Mouse (Mus musculus) kidney, embryonic 15.5 days (tissue): ENCODE measurements at regions not wholly inside any gene's neighbourhood (a gene's known extent, or its start where the extent isn't known, plus 50 kb on each side); places are given as distances from the start of the nearest gene placed in this dataset.

Experiments
- ATAC-seq: fragments of 200-750 bp; cut with Nextera tagmentation; replicated peaks from 2 replicates; pipeline ENCODE4 v1.8.0; 2017; ENCODE audit warnings: moderate TSS enrichment; ENCODE audit not compliant: low FRiP score
- H3K27ac ChIP-seq: fragments of 300-500 bp; sonication (generic); 2 replicates; pipeline ENCODE4 v1.5.1; 2015; ENCODE audit warnings: mild to moderate bottlenecking, inconsistent platforms
- H3K27me3 ChIP-seq: fragments of 300-500 bp; sonication (generic); 2 replicates; pipeline ENCODE4 v1.6.1; 2015; ENCODE audit warnings: inconsistent platforms
- H3K36me3 ChIP-seq: fragments of 300-500 bp; sonication (generic); 2 replicates; pipeline ENCODE4 v1.6.1; 2015; ENCODE audit warnings: inconsistent platforms
- H3K4me1 ChIP-seq: fragments of 300-500 bp; sonication (generic); 2 replicates; pipeline ENCODE4 v1.6.1; 2015; ENCODE audit warnings: inconsistent platforms
- H3K4me2 ChIP-seq: fragments of 300-500 bp; sonication (generic); 2 replicates; pipeline ENCODE4 v1.6.1; 2015; ENCODE audit warnings: moderate library complexity, mild to moderate bottlenecking, inconsistent platforms
- H3K4me3 ChIP-seq: fragments of 300-500 bp; sonication (generic); replicated peaks from 2 replicates; pipeline ENCODE4 v1.5.1; 2015; ENCODE audit warnings: mild to moderate bottlenecking, inconsistent platforms
- H3K9ac ChIP-seq: fragments of 300-500 bp; sonication (generic); 2 replicates; pipeline ENCODE4 v1.6.1; 2015; ENCODE audit warnings: mild to moderate bottlenecking, inconsistent platforms
- H3K9me3 ChIP-seq: fragments of 300-500 bp; sonication (generic); replicated peaks from 2 replicates; pipeline ENCODE4 v1.6.1; 2016; ENCODE audit warnings: inconsistent platforms
- WGBS: fragments of 180-500 bp; shearing (Covaris S2); methylation state at CpG from one replicate; pipeline ENCODE4 v1.1.7; 2015; ENCODE audit warnings: mixed read lengths; 5-methylcytosine and 5-hydroxymethylcytosine counted together

DNA sequence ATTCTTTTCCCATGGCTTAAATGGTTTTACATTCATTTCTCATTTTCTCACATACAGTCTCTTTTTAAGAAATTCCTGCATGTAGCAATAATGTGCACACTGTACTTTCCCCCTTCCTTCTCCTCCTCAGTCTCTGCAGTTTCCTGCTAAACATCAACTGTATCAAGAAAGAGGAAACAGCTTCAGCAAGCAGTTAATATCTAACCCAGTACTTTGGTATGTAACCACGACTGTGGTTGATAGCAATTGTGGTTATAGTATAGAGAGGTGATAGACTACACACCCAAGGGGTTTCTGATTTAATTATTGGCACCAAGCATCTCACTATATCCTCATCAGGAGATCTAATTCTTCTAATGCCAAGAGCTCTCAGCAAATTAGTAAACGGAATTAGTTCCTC lies 52.8 kb upstream of the Eci2 start:
- H3K27ac ChIP-seq, result no peak overlapping the region
- no peak overlapping the region for H3K4me3 ChIP-seq
- no peaks in the 10 kb centered on the region for H3K27me3 ChIP-seq
- no peak overlapping the region for H3K4me2 ChIP-seq
- H3K9ac ChIP-seq, result no peak overlapping the region
- H3K4me1 ChIP-seq, result 0 out of 2 replicates have a peak, but pooled peaks cover 7% of the 10 kb centered on the region
- WGBS, result 58% methylated on average over 2 of the region's 2 CpGs
- ATAC-seq, result no peak
- no peaks in the 10 kb centered on the region for H3K36me3 ChIP-seq
- H3K9me3 ChIP-seq, result no peaks in the 10 kb centered on the region

DNA sequence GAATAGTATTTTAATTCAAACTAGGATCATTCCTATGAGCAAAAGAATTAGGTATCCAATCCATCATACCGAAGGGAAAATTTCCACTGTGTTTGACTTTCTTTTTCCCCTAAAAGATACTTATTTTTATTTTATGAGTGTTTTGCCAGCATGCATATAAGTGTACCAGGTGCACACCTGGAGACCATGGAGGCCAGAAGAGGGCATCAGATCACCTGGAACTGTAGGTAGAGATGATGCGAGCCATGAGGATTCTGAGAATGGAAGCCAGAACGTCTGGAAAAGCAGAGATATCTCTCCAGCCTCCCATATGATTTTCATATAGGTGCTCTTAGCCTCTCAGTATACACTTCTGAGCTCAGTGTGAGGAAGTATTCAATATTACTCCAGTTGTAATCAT lies 58.5 kb upstream of the Eci2 start:
- no peak overlapping the region for H3K27ac ChIP-seq
- H3K27me3 ChIP-seq, result no peaks in the 10 kb centered on the region
- no peak overlapping the region for H3K4me3 ChIP-seq
- no peak for ATAC-seq
- H3K4me1 ChIP-seq, result no peaks in the 10 kb centered on the region
- H3K36me3 ChIP-seq, result no peaks in the 10 kb centered on the region
- no peaks in the 10 kb centered on the region for H3K9me3 ChIP-seq
- 72% methylated on average over 3 of the region's 3 CpGs for WGBS
- H3K9ac ChIP-seq, result no peak overlapping the region
- no peak overlapping the region for H3K4me2 ChIP-seq

DNA sequence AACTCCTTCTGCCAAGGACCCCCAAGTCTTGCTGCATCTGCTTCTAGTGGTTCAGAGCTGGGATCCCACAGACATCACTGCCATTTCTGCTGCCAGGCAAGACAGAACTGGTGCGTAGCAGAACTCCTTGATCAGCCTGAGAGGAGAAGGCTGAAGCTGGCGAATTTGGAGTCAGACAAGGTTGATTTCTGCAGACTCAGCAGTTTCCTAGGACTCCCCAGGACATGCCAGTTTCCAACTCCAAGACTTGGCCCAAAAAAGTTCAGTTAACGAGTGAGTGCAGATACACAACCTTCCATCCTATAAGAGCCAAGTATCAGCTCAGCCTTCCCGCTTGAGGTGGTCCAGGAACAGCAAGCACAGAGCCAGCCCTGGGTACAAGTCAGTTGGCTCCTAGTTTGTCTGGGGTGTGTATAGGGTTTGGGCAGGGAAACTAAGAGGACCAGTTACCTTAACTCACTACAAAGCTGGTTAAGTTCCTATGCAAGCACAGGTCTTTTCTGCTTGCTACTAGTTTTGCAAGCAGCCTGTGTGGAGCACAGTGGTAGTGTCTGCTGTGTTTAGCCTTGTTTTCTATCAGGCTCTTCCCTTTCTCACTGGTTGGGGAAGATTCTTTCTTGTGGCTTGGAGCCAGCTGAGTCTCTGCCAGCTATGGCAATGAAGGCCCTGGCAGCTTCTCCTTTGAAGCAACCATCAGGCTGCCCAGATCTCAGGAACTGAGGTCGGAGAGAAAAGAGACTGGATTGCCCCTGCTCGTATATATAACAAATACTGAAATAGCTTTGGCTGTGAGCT lies 60.5 kb upstream of the Eci2 start:
- Histone ChIP-seq H3K27ac (no peak overlapping the region), H3K9me3 (no peaks in the 10 kb centered on the region)

DNA sequence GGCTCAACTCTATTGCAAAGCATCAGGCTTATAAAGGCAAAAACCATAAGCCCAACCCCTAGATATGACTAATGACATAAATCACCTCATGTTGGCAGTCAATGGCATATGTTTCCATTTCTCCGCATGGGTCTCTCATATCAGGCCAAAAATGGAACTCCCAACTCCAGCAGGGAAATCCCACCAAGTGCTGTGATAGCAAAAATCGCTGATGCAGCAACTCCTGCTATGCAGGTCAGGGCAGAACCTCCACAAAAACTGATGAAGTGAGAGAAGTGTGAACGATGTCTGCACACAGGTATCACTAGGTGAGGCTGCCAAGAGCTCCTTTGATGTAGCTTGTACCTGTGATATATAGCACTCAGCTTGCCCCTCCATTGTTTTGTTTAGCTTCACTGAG lies 64.3 kb upstream of the Eci2 start:
- no peak for ATAC-seq

More for the DNA sequence above, 60.5 kb upstream of the Eci2 start:
- 79% methylated on average over 6 of the region's 6 CpGs for WGBS
- no peak for ATAC-seq
- no peak overlapping the region for H3K9ac ChIP-seq
- no peak overlapping the region for H3K4me3 ChIP-seq
- no peaks in the 10 kb centered on the region for H3K27me3 ChIP-seq
- H3K4me1 ChIP-seq, result no peaks in the 10 kb centered on the region
- no peaks in the 10 kb centered on the region for H3K36me3 ChIP-seq
- H3K4me2 ChIP-seq, result no peak overlapping the region

DNA sequence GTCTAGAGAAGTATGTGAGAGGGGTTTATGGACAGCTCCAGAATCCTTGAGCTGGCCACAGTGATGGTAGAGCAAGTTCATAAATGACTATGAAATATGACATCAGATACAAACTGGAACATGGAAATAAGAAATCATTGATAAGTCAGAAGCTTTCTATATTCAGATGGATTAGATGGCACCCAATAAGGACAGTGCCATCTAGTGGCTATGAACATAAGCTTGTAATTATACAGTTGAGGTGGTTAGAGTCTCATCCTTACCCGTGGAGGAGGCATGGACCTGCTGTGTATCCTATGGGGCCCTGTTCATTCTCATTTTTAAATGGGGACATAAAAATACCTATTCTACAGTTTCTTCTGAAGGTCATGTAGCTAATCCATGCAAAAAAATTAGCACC lies 92.9 kb upstream of the Eci2 start:
- H3K4me1 ChIP-seq, result no peaks in the 10 kb centered on the region
- no peak overlapping the region for H3K9ac ChIP-seq
- no peak overlapping the region for H3K27ac ChIP-seq
- no peaks in the 10 kb centered on the region for H3K27me3 ChIP-seq
- 33% methylated on average over 1 of the region's 1 CpGs for WGBS
- H3K36me3 ChIP-seq, result no peaks in the 10 kb centered on the region
- no peaks in the 10 kb centered on the region for H3K9me3 ChIP-seq
- H3K4me3 ChIP-seq, result no peak overlapping the region
- H3K4me2 ChIP-seq, result no peak overlapping the region
- ATAC-seq, result no peak

More for the DNA sequence above, 64.3 kb upstream of the Eci2 start:
- no peaks in the 10 kb centered on the region for H3K9me3 ChIP-seq
- H3K4me1 ChIP-seq, result no peaks in the 10 kb centered on the region
- H3K36me3 ChIP-seq, result no peaks in the 10 kb centered on the region
- H3K27me3 ChIP-seq, result no peaks in the 10 kb centered on the region
- WGBS, result 84% methylated on average over 3 of the region's 3 CpGs
- H3K27ac ChIP-seq, result no peak overlapping the region
- H3K4me2 ChIP-seq, result no peak overlapping the region
- no peak overlapping the region for H3K4me3 ChIP-seq
- no peak overlapping the region for H3K9ac ChIP-seq

DNA sequence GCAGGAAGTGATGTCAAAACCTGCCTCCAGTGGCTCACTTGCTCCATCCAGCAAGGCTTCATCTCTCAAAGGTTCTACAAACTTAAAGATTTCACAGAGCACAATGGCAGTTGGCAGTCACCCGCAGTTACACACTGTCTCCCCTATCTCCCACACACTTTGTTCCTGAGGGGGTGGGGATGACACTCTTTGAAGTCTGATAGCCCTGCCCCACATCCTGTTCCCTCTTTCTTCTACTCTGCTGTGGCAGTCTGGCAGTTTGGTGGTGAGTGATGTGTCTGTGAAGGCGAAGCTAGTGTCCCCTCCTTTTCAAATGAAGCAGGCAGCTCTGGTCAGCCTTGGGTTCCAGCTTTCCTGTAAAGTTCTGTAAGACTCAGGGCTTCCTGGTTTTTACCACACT lies 102.6 kb upstream of the Eci2 start:
- no peak overlapping the region for H3K9ac ChIP-seq
- H3K9me3 ChIP-seq, result no peaks in the 10 kb centered on the region
- 49% methylated on average over 2 of the region's 2 CpGs for WGBS
- no peaks in the 10 kb centered on the region for H3K36me3 ChIP-seq
- no peaks in the 10 kb centered on the region for H3K27me3 ChIP-seq
- no peak overlapping the region for H3K4me3 ChIP-seq
- H3K27ac ChIP-seq, result no peak overlapping the region
- no peak for ATAC-seq
- H3K4me2 ChIP-seq, result no peak overlapping the region
- no peaks in the 10 kb centered on the region for H3K4me1 ChIP-seq

DNA sequence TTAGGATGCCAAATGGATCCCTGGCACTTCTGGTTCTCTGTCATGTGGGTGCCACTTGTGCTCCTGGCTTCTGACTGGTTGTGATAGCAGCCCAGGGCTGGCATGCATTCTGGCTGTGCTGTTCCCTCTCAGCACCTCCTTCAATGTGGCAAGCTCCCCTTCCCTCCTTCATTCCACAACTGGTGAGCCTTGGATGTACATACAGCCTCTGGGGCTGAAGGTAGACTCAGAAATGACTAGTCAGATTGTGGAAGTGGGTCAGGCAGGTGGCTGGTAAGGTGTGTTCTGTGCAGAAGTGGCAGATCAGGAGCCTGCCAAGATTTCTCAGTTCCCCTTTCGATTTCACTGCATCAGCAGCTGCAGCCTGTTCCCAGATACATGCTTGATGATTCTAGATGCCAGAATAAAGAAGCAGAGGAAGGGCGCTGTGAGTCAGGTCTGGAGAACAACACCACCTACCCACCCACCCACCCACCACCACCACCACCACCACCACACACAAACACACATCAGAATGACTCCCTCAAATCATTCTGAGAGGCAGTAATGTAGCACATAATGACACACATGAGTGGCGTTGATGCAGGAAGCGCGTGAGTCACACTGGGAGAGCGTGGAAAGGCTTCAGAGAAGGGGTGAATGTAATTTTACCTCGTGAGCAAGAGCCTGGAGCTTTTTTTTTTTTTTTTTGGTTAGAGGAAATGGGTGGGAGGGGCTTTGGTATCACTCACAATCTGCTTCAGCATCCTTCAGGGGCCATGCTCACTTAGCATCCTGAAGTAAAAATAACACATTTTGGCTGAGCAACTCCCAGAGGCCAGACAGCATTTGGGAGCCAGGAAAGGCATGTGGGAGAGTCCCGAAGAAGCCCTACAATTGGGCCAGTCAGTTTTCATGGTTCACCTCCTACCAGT lies 104.6 kb upstream of the Eci2 start:
- ATAC-seq, result no peak

DNA sequence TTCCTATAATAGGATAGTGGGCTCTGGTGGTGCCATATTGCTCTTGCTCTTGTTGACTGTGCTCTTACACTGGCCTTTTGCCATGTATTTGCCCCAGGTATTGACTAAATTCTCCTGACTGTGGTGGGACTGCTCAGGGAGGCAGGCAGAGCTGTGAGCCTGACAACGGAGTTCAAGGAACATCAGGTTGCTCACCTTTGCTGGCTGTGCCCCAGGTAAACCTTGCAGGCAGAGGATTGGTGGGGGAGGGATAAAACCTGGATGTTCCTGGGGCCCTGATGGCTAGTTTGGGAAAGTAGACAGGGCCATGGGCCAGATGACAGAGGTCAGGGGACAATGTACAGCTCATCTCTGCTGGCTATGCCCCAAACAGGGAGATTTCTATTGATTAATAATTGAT lies 124.7 kb upstream of the Eci2 start:
- 84% methylated on average over 1 of the region's 1 CpGs for WGBS
- no peak overlapping the region for H3K9ac ChIP-seq
- no peaks in the 10 kb centered on the region for H3K27me3 ChIP-seq
- H3K9me3 ChIP-seq, result no peaks in the 10 kb centered on the region
- no peak overlapping the region for H3K27ac ChIP-seq
- no peaks in the 10 kb centered on the region for H3K36me3 ChIP-seq
- no peak overlapping the region for H3K4me3 ChIP-seq
- ATAC-seq, result no peak
- H3K4me2 ChIP-seq, result no peak overlapping the region
- H3K4me1 ChIP-seq, result no peaks in the 10 kb centered on the region

More for the DNA sequence above, 104.6 kb upstream of the Eci2 start:
- Histone ChIP-seq H3K4me1 (no peaks in the 10 kb centered on the region), H3K4me2 (no peak overlapping the region), H3K9me3 (no peaks in the 10 kb centered on the region), H3K4me3 (no peak overlapping the region), H3K27me3 (no peaks in the 10 kb centered on the region), H3K9ac (no peak overlapping the region), H3K27ac (no peak overlapping the region), H3K36me3 (no peaks in the 10 kb centered on the region)
- WGBS, result 60% methylated on average over 8 of the region's 8 CpGs

DNA sequence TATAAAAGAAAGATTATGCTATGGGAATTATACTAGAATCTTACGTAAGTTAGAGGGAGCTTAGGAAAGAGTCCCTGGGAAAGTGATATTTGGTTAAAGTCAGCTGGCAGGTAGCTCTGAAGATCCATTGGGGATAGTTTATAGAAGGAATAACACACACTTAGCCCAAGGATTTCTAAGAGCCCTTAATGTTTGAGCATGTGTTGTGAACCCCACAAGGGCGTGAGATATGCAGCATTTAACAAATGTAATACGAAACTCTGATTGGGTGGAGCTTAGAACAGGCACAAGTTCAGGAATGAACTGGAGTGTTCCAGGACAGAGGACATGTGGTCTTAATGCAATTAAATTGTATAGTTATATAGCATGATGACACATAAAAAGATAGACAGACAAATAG lies 132.6 kb upstream of the Eci2 start:
- no peaks in the 10 kb centered on the region for H3K4me1 ChIP-seq
- no peak overlapping the region for H3K4me2 ChIP-seq
- H3K27ac ChIP-seq, result no peak overlapping the region
- no peak overlapping the region for H3K4me3 ChIP-seq
- H3K27me3 ChIP-seq, result no peaks in the 10 kb centered on the region
- no peak overlapping the region for H3K9ac ChIP-seq
- no peak for ATAC-seq
- no peaks in the 10 kb centered on the region for H3K36me3 ChIP-seq
- H3K9me3 ChIP-seq, result no peaks in the 10 kb centered on the region
- 80% methylated on average over 3 of the region's 3 CpGs for WGBS

DNA sequence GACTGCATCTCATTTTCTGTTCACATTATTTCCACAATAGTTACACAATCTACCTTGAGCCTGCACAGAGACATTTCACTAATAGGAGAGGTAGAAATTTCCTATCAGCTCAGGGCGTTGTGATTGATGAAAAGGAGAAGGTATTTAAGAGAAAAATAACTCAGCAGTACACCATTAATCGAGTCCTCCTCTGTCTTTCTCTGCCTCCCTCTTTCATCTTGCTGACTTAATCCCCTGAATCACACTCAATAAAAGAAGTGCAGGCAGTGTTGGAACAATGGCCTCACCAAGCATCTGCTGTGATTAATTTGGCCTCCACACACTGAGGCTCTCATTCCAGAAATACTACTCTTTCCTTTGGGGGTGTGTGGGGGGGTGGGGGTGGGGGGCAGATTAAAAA lies 133.9 kb upstream of the Eci2 start:
- H3K4me2 ChIP-seq, result no peak overlapping the region
- 31% methylated on average over 2 of the region's 2 CpGs for WGBS
- no peak for ATAC-seq
- H3K9me3 ChIP-seq, result no peaks in the 10 kb centered on the region
- no peak overlapping the region for H3K4me3 ChIP-seq
- no peaks in the 10 kb centered on the region for H3K27me3 ChIP-seq
- H3K4me1 ChIP-seq, result no peaks in the 10 kb centered on the region
- H3K36me3 ChIP-seq, result no peaks in the 10 kb centered on the region
- no peak overlapping the region for H3K27ac ChIP-seq
- H3K9ac ChIP-seq, result no peak overlapping the region

DNA sequence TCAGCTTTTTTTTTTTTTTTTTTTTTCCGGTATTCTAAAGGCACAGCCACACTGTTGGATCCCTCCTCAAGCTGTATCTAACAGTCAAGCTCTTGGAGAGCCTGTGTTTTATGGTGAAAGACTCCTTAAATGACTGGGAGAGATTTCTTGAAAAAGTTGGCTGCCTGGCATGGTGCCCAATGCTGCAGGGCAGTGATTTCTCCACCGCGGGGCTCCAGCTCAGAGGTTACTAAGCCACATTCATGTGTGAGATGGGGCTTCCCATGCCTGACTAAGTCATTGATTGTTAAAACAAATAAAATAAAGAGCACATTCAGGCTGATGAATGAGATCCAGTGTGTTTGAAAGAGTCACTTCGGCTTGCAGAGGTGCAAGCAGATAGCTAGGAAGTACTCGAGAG lies 139.2 kb upstream of the Eci2 start:
- H3K36me3 ChIP-seq, result no peaks in the 10 kb centered on the region
- WGBS, result 57% methylated on average over 5 of the region's 5 CpGs
- H3K4me1 ChIP-seq, result no peaks in the 10 kb centered on the region
- H3K27ac ChIP-seq, result no peak overlapping the region
- no peak overlapping the region for H3K9ac ChIP-seq
- H3K4me2 ChIP-seq, result no peak overlapping the region
- no peaks in the 10 kb centered on the region for H3K27me3 ChIP-seq
- ATAC-seq, result no peak
- H3K9me3 ChIP-seq, result no peaks in the 10 kb centered on the region
- H3K4me3 ChIP-seq, result no peak overlapping the region

DNA sequence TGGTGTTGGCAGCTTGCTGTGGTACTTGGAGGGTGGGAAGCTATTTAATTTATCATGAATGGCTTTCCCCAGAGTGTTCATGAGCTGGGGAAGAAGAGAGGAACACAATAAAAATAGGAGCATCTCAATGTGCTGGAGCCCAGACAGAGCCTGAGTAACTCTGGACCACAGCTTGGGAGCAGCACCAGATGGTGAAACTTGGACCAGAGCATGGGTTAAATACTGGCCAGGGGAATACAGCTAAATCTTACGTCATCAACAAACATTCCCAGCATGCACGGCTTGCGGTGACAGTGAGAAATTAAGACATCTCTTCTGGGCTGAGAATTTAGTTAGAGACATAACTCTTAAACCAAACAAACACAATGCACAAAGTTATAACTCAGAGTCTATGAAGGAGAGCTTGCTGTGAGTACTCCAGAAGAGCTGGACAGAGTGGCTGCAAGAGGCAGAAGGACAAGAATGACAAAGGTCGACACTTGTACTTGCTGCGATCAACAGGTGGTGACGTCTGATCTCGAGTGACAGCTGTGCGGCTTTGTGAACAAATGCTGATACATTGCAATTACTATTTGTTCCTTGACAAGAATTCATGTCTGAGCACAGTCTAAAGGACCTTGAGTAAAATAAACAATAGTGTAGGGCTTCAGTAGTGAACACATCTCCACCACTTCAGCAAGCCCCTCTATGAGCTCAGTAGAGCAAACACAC lies 140.1 kb upstream of the Eci2 start:
- WGBS, result 72% methylated on average over 8 of the region's 8 CpGs
- H3K4me1 ChIP-seq, result no peaks in the 10 kb centered on the region
- no peaks in the 10 kb centered on the region for H3K27me3 ChIP-seq
- no peak overlapping the region for H3K27ac ChIP-seq
- H3K36me3 ChIP-seq, result no peaks in the 10 kb centered on the region
- no peaks in the 10 kb centered on the region for H3K9me3 ChIP-seq
- H3K9ac ChIP-seq, result no peak overlapping the region
- no peak overlapping the region for H3K4me3 ChIP-seq
- no peak for ATAC-seq
- H3K4me2 ChIP-seq, result no peak overlapping the region
